In the genomic region with DNA sequence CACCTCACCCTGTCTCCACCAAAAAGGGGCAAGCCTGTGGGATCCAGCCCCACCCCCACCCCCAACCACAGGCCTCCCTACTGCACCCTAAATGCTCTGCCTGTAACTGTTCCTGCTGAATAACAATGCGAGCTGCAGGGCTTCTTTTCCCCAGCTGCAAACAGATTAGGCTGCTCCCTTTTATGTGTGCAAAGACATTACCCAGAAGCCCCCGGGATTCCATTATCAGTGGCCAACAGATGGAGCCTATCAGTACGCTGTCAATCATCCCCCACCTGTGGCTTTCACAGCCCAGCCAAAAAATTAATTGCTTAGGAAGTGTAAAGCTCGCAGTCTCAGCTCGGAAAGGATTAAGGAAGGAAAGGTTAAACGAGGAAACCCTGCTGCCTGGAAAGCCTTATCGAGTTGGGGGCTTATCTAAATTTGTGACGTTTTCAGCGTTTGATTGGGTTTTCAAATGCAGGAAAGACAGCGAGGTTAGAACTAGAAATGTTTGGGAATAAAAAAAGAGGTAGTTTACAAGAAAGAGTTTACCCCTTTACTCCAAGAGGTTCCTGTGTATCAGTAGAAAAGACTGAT, we compare ENCODE assay signal across 8 mouse cellular contexts.
DNase-seq lines count a peak whose midpoint lies in the region; ATAC-seq and TF ChIP-seq lines count a peak whose summit lies in the region.

No protein-coding gene starts in this region.

- no peaks in the 10 kb centered on the region for H3K36me3 ChIP-seq in heart, embryonic 13.5 days
- H3K36me3 ChIP-seq in forebrain, embryonic 16.5 days (ENCODE audit: control insufficient read depth, insufficient read depth), result no peaks in the 10 kb centered on the region
- H3K36me3 ChIP-seq in limb, embryonic 14.5 days (ENCODE audit: control insufficient read depth, insufficient read depth, low read length), result no peaks in the 10 kb centered on the region

- H3K27me3 ChIP-seq in heart, embryonic 13.5 days (replicated peaks), result no peaks in the 10 kb centered on the region
- no peaks in the 10 kb centered on the region for H3K27me3 ChIP-seq in forebrain, embryonic 16.5 days (replicated peaks; ENCODE audit: control insufficient read depth, insufficient read depth, low read length)
- no peaks in the 10 kb centered on the region for H3K27me3 ChIP-seq in limb, embryonic 14.5 days (ENCODE audit: control insufficient read depth, insufficient read depth, low read length)

- H3K27ac ChIP-seq in heart, embryonic 13.5 days (replicated peaks), result peak overlapping the region; percentile 70
- H3K27ac ChIP-seq in forebrain, embryonic 16.5 days (ENCODE audit: low read length), result peak overlapping the region; percentile 80
- no peak overlapping the region for H3K27ac ChIP-seq in limb, embryonic 14.5 days (replicated peaks; ENCODE audit: low read depth, low read length)

- H3K4me2 ChIP-seq in heart, embryonic 13.5 days, result peak overlapping the region; percentile 67
- H3K4me2 ChIP-seq in forebrain, embryonic 16.5 days (ENCODE audit: low read length), result peak overlapping the region; percentile 47
- H3K4me2 ChIP-seq in limb, embryonic 14.5 days (replicated peaks; ENCODE audit: low read depth, low read length, severe bottlenecking), result peak overlapping the region; percentile 16; the same call in 1 of the 2 replicates

- no peaks in the 10 kb centered on the region for H3K9me3 ChIP-seq in heart, embryonic 13.5 days
- no peaks in the 10 kb centered on the region for H3K9me3 ChIP-seq in forebrain, embryonic 16.5 days (ENCODE audit: control insufficient read depth, low read length)
- no peaks in the 10 kb centered on the region for H3K9me3 ChIP-seq in limb, embryonic 14.5 days (ENCODE audit: control insufficient read depth, low read length)

- H3K4me3 ChIP-seq in heart, embryonic 13.5 days, result peak overlapping the region; percentile 37
- H3K4me3 ChIP-seq in forebrain, embryonic 16.5 days (replicated peaks; ENCODE audit: low read length), result peak overlapping the region; percentile 27
- no peak overlapping the region for H3K4me3 ChIP-seq in limb, embryonic 14.5 days (replicated peaks; ENCODE audit: low read length)

- no peak for TF ChIP-seq POLR2A in limb, embryonic 14.5 days (IDR thresholded peaks at IDR 0.05; ENCODE audit: borderline replicate concordance, extremely low read depth, insufficient read depth, insufficient read length)

- WGBS in heart, embryonic 13.5 days, result under 1% methylated on average over 10 of the region's 10 CpGs
- WGBS in forebrain, embryonic 16.5 days, result under 1% methylated on average over 10 of the region's 10 CpGs
- 3% methylated on average over 10 of the region's 10 CpGs for WGBS in limb, embryonic 14.5 days

- H3K9ac ChIP-seq in heart, embryonic 13.5 days, result peak overlapping the region; percentile 59
- H3K9ac ChIP-seq in forebrain, embryonic 16.5 days (replicated peaks; ENCODE audit: low read depth, low read length), result peak overlapping the region; percentile 20
- H3K9ac ChIP-seq in limb, embryonic 14.5 days (ENCODE audit: low read depth, low read length, severe bottlenecking), result peak overlapping the region; percentile 25; the same call in 1 of the 2 replicates

- peak; percentile 73 for ATAC-seq in heart, embryonic 13.5 days (ENCODE audit: extremely low read depth, insufficient number of reproducible peaks, low FRiP score, low TSS enrichment)
- peak; percentile 93 for ATAC-seq in forebrain, embryonic 16.5 days
- ATAC-seq in limb, embryonic 14.5 days (ENCODE audit: low FRiP score, low read depth), result peak; percentile 62

- peaks cover 12% of the 10 kb centered on the region for H3K4me1 ChIP-seq in heart, embryonic 13.5 days
- peaks cover 14% of the 10 kb centered on the region for H3K4me1 ChIP-seq in forebrain, embryonic 16.5 days (replicated peaks; ENCODE audit: control insufficient read depth, insufficient read depth, low read length)
- H3K4me1 ChIP-seq in limb, embryonic 14.5 days (ENCODE audit: control insufficient read depth, insufficient read depth, low read length), result 0 out of 2 replicates have a peak, but pooled peaks cover 4% of the 10 kb centered on the region

- DNase-seq in heart, adult 9 months (ENCODE audit: low spot score in 2 of 2), result no peak
- peak; percentile 24 for DNase-seq in WW6 (ENCODE audit: low read depth, low spot score)
- no peak for DNase-seq in limb, embryonic 14.5 days (ENCODE audit: low spot score)
- peak; percentile 3 to 27 for DNase-seq in spleen, postnatal 36 days (ENCODE audit: low spot score in 2 of 2)
- no peak for DNase-seq in gastrocnemius, postnatal 25 days
- no peak for DNase-seq in cerebellum, adult 8-10 months

Comparison
In these comparisons a context has a peak if more than half of its experiments do, and no peak if none do; other contexts are left out.
1. H3K4me2 ChIP-seq: peak in every context shown above with its lines; median percentile 67 in heart, embryonic 13.5 days; 47 in forebrain, embryonic 16.5 days; 16 in limb, embryonic 14.5 days.
2. DNase-seq: peak in WW6 (single experiment) and spleen, postnatal 36 days (2 of 2); none in heart, adult 9 months (0 of 2), limb, embryonic 14.5 days (single experiment), gastrocnemius, postnatal 25 days (single experiment) and cerebellum, adult 8-10 months (single experiment).
3. Peak in every context shown above with its lines, with median percentiles within 50 percentile points of each other: ATAC-seq and H3K9ac ChIP-seq.